In genomic region chr5:30959198-30959854, GRCm38 (mm10) we compare ENCODE assay signal across 8 mouse cellular contexts. TPM values are rescaled to one million over a fixed set of nuclear protein-coding genes. Genes with fewer than 3 reads are reported as not detected.
DNase-seq lines count a peak whose midpoint lies in the region; ATAC-seq and TF ChIP-seq lines count a peak whose summit lies in the region.

No protein-coding gene starts in this region.

- peaks cover 27% of the 10 kb centered on the region for H3K36me3 ChIP-seq in ES-E14 (ENCODE audit: control insufficient read depth, insufficient read depth, low read length, poor library complexity, severe bottlenecking)
- H3K36me3 ChIP-seq in hindbrain, embryonic 11.5 days (ENCODE audit: control insufficient read depth, insufficient read depth, low read length): peaks cover 13% of the 10 kb centered on the region
- peaks cover 34% of the 10 kb centered on the region for H3K36me3 ChIP-seq in limb, embryonic 15.5 days
- H3K36me3 ChIP-seq in stomach, embryonic 15.5 days: peaks cover 26% of the 10 kb centered on the region

- in situ Hi-C loops in ES-E14 (cut with MboI; ENCODE audit: low sequenced_read_pairs in 2 of 2, unreplicated experiment in 2 of 2): no loop called here

- no peak; the same call in 1 of the 2 replicates for ATAC-seq in hindbrain, embryonic 11.5 days (ENCODE audit: low FRiP score)
- ATAC-seq in limb, embryonic 15.5 days (ENCODE audit: insufficient number of reproducible peaks, low FRiP score, low TSS enrichment, low read depth): no peak
- no peak for ATAC-seq in stomach, embryonic 15.5 days (ENCODE audit: insufficient read depth, low FRiP score, low read depth)

- 39% methylated on average over 19 of the region's 19 CpGs for WGBS in hindbrain, embryonic 11.5 days
- WGBS in limb, embryonic 15.5 days: 34% methylated on average over 19 of the region's 19 CpGs
- 24% methylated on average over 19 of the region's 19 CpGs for WGBS in stomach, embryonic 15.5 days

- H3K4me3 ChIP-seq in ES-E14 (ENCODE audit: insufficient read depth in 1 of 2, low read depth in 1 of 2, low read length in 2 of 2, poor library complexity in 1 of 2, severe bottlenecking in 1 of 2): peak overlapping the region; percentile 84 to 88
- peak overlapping the region; percentile 83 for H3K4me3 ChIP-seq in hindbrain, embryonic 11.5 days (ENCODE audit: low read depth, low read length)
- peak overlapping the region; percentile 60 for H3K4me3 ChIP-seq in limb, embryonic 15.5 days
- H3K4me3 ChIP-seq in stomach, embryonic 15.5 days (replicated peaks): peak overlapping the region; percentile 91

- H3K4me2 ChIP-seq in hindbrain, embryonic 11.5 days (replicated peaks; ENCODE audit: low read depth, low read length): peak overlapping the region; percentile 92
- H3K4me2 ChIP-seq in limb, embryonic 15.5 days: peak overlapping the region; percentile 75
- peak overlapping the region; percentile 80 for H3K4me2 ChIP-seq in stomach, embryonic 15.5 days

- no peak overlapping the region for H3K27ac ChIP-seq in ES-E14 (ENCODE audit: insufficient read depth, low read depth, low read length, poor library complexity, severe bottlenecking)
- H3K27ac ChIP-seq in hindbrain, embryonic 11.5 days (ENCODE audit: low read depth, low read length): peak overlapping the region; percentile 72
- H3K27ac ChIP-seq in limb, embryonic 15.5 days: peak overlapping the region; percentile 87
- peak overlapping the region; percentile 93 for H3K27ac ChIP-seq in stomach, embryonic 15.5 days

- no peaks in the 10 kb centered on the region for H3K27me3 ChIP-seq in hindbrain, embryonic 11.5 days (ENCODE audit: control insufficient read depth, insufficient read depth, low read length)
- no peaks in the 10 kb centered on the region for H3K27me3 ChIP-seq in limb, embryonic 15.5 days
- H3K27me3 ChIP-seq in stomach, embryonic 15.5 days (replicated peaks): no peaks in the 10 kb centered on the region

- H3K9ac ChIP-seq in ES-E14 (ENCODE audit: insufficient read depth, low read depth, low read length, poor library complexity, severe bottlenecking): peak overlapping the region; percentile 93
- peak overlapping the region; percentile 92 for H3K9ac ChIP-seq in hindbrain, embryonic 11.5 days (ENCODE audit: low read depth, low read length)
- peak overlapping the region; percentile 74 for H3K9ac ChIP-seq in limb, embryonic 15.5 days
- peak overlapping the region; percentile 94 for H3K9ac ChIP-seq in stomach, embryonic 15.5 days

- no peaks in the 10 kb centered on the region for H3K4me1 ChIP-seq in ES-E14 (ENCODE audit: control insufficient read depth in 2 of 2, insufficient read depth in 2 of 2, low read length in 2 of 2, poor library complexity in 1 of 2)
- peaks cover 5% of the 10 kb centered on the region; the same call in 1 of the 2 replicates for H3K4me1 ChIP-seq in hindbrain, embryonic 11.5 days (replicated peaks; ENCODE audit: control insufficient read depth, insufficient read depth, low read length)
- H3K4me1 ChIP-seq in limb, embryonic 15.5 days: peaks cover 20% of the 10 kb centered on the region
- peaks cover 14% of the 10 kb centered on the region for H3K4me1 ChIP-seq in stomach, embryonic 15.5 days

- peak; percentile 35 for DNase-seq in adrenal gland, postnatal 10 days
- DNase-seq in adrenal gland, adult 18-20 months (ENCODE audit: low spot score in 2 of 2): no peak
- DNase-seq in ES-E14 (ENCODE audit: low read depth, low spot score): no peak
- no peak for DNase-seq in hindbrain, embryonic 11.5 days (ENCODE audit: low spot score)
- DNase-seq in layer of hippocampus, postnatal 10 days (ENCODE audit: low spot score in 2 of 2): no peak
- DNase-seq in spleen, postnatal 10 days (ENCODE audit: low spot score in 2 of 2): no peak

- H3K9me3 ChIP-seq in ES-E14 (ENCODE audit: control insufficient read depth, insufficient read depth, low read depth, low read length): no peaks in the 10 kb centered on the region
- H3K9me3 ChIP-seq in hindbrain, embryonic 11.5 days (ENCODE audit: control insufficient read depth, low read length): no peaks in the 10 kb centered on the region
- no peaks in the 10 kb centered on the region for H3K9me3 ChIP-seq in limb, embryonic 15.5 days
- no peaks in the 10 kb centered on the region for H3K9me3 ChIP-seq in stomach, embryonic 15.5 days

TF ChIP-seq in ES-E14, 5 proteins besides CTCF, POLR2A, EP300 and RAD21:
- no peak for TF ChIP-seq CHD2 (IDR thresholded peaks at IDR 0.05; ENCODE audit: low read depth, low read length)
- no peak for TF ChIP-seq MAFK (IDR thresholded peaks at IDR 0.05; ENCODE audit: insufficient read depth, low read depth, low read length)
- TF ChIP-seq ZC3H11A (IDR thresholded peaks at IDR 0.05; ENCODE audit: borderline replicate concordance, low read depth, low read length): no peak
- TF ChIP-seq ZNF384 (IDR thresholded peaks at IDR 0.05; ENCODE audit: low read depth, low read length): no peak
- no peak for TF ChIP-seq HCFC1 (IDR thresholded peaks at IDR 0.05; ENCODE audit: borderline replicate concordance, insufficient read depth, low read length)

RNA-seq across cellular contexts. Expression of gene Preb, which starts 0.8 kb away (rescaled TPM):
- total RNA-seq in adrenal gland, postnatal 10 days (2021): 100 to 1,000 TPM; 110 to 118 TPM
- total RNA-seq in adrenal gland, adult 18-20 months (2021): 100 to 1,000 TPM; 146 to 149 TPM
- 94.2 and 96.4 TPM in 2 replicates for total RNA-seq in ES-E14 (2012; rRNA removed)
- 96.7 and 99.1 TPM in 2 replicates for polyA plus RNA-seq in hindbrain, embryonic 11.5 days (2014; fragmentation: Nextera tagmentation; extraction: Ambion mirVana)
- 128 and 137 TPM in 2 replicates for polyA plus RNA-seq in limb, embryonic 15.5 days (2015; fragmentation: Nextera tagmentation; extraction: Ambion mirVana)
- polyA plus RNA-seq in stomach, embryonic 15.5 days (2015; fragmentation: Nextera tagmentation; extraction: Ambion mirVana): 135 and 147 TPM in 2 replicates
- total RNA-seq in layer of hippocampus, postnatal 10 days (2021): 100 to 1,000 TPM; 116 to 125 TPM

RNA-seq across cellular contexts. Expression of gene Tcf23, which starts 9.1 kb away (rescaled TPM):
- total RNA-seq in adrenal gland, postnatal 10 days (2021): under 1 TPM; 0.39 to 0.99 TPM
- 1 to 10 TPM; 1.3 to 2.4 TPM for total RNA-seq in adrenal gland, adult 18-20 months (2021)
- 0.05 and 0.27 TPM in 2 replicates for total RNA-seq in ES-E14 (2012; rRNA removed)
- not detected in 2 replicates for polyA plus RNA-seq in hindbrain, embryonic 11.5 days (2014; fragmentation: Nextera tagmentation; extraction: Ambion mirVana)
- polyA plus RNA-seq in limb, embryonic 15.5 days (2015; fragmentation: Nextera tagmentation; extraction: Ambion mirVana): 0.04 and 0.06 TPM in 2 replicates
- 0.74 and 1.0 TPM in 2 replicates for polyA plus RNA-seq in stomach, embryonic 15.5 days (2015; fragmentation: Nextera tagmentation; extraction: Ambion mirVana)
- not detected for total RNA-seq in layer of hippocampus, postnatal 10 days (2021)

RNA-seq across cellular contexts. Expression of gene Cgref1, which starts 13.9 kb away (rescaled TPM):
- total RNA-seq in adrenal gland, postnatal 10 days (2021): 1 to 10 TPM; 2.8 to 5.1 TPM
- total RNA-seq in adrenal gland, adult 18-20 months (2021): 1 to 10 TPM; 1.0 to 1.9 TPM
- total RNA-seq in ES-E14 (2012; rRNA removed): 14.7 and 21.5 TPM in 2 replicates
- 6.9 and 7.6 TPM in 2 replicates for polyA plus RNA-seq in hindbrain, embryonic 11.5 days (2014; fragmentation: Nextera tagmentation; extraction: Ambion mirVana)
- 21.0 and 31.7 TPM in 2 replicates for polyA plus RNA-seq in limb, embryonic 15.5 days (2015; fragmentation: Nextera tagmentation; extraction: Ambion mirVana)
- polyA plus RNA-seq in stomach, embryonic 15.5 days (2015; fragmentation: Nextera tagmentation; extraction: Ambion mirVana): 11.7 and 14.8 TPM in 2 replicates
- 10 to 100 TPM; 39.6 to 43.0 TPM for total RNA-seq in layer of hippocampus, postnatal 10 days (2021)

RNA-seq across cellular contexts. Expression of gene Khk, which starts 38.1 kb away (rescaled TPM):
- total RNA-seq in adrenal gland, postnatal 10 days (2021): 10 to 100 TPM; 64.3 to 89.4 TPM
- 10 to 100 TPM; 58.3 to 59.0 TPM for total RNA-seq in adrenal gland, adult 18-20 months (2021)
- total RNA-seq in ES-E14 (2012; rRNA removed): 14.9 and 21.2 TPM in 2 replicates
- polyA plus RNA-seq in hindbrain, embryonic 11.5 days (2014; fragmentation: Nextera tagmentation; extraction: Ambion mirVana): 4.2 and 7.8 TPM in 2 replicates
- polyA plus RNA-seq in limb, embryonic 15.5 days (2015; fragmentation: Nextera tagmentation; extraction: Ambion mirVana): 23.6 and 28.1 TPM in 2 replicates
- polyA plus RNA-seq in stomach, embryonic 15.5 days (2015; fragmentation: Nextera tagmentation; extraction: Ambion mirVana): 21.0 and 25.5 TPM in 2 replicates
- total RNA-seq in layer of hippocampus, postnatal 10 days (2021): 10 to 100 TPM in 1 of 2 experiments, 1 to 10 TPM in 1; 8.0 to 12.7 TPM

RNA-seq across cellular contexts. Expression of gene Emilin1, which starts 46.1 kb away (rescaled TPM):
- total RNA-seq in adrenal gland, postnatal 10 days (2021): 10 to 100 TPM; 60.0 to 63.4 TPM
- 10 to 100 TPM; 36.3 to 38.9 TPM for total RNA-seq in adrenal gland, adult 18-20 months (2021)
- total RNA-seq in ES-E14 (2012; rRNA removed): 14.3 and 16.6 TPM in 2 replicates
- 46.0 and 48.5 TPM in 2 replicates for polyA plus RNA-seq in hindbrain, embryonic 11.5 days (2014; fragmentation: Nextera tagmentation; extraction: Ambion mirVana)
- polyA plus RNA-seq in limb, embryonic 15.5 days (2015; fragmentation: Nextera tagmentation; extraction: Ambion mirVana): 274 and 287 TPM in 2 replicates
- polyA plus RNA-seq in stomach, embryonic 15.5 days (2015; fragmentation: Nextera tagmentation; extraction: Ambion mirVana): 252 and 255 TPM in 2 replicates
- 1 to 10 TPM; 5.7 to 6.5 TPM for total RNA-seq in layer of hippocampus, postnatal 10 days (2021)
